Comparison of ENCODE assay signal across 8 mouse cellular contexts in genomic region chrX:166239520-166239919, GRCm38 (mm10). TPM values are rescaled to one million over a fixed set of nuclear protein-coding genes. Genes with fewer than 3 reads are reported as not detected.
DNase-seq lines count a peak whose midpoint lies in the region; ATAC-seq lines count a peak whose summit lies in the region.

No protein-coding gene starts in this region.

- no peak overlapping the region for H3K27ac ChIP-seq in heart, embryonic 16.5 days (ENCODE audit: low read length)
- H3K27ac ChIP-seq in midbrain, embryonic 10.5 days (replicated peaks), result peak overlapping the region; percentile 79

- peak overlapping the region; percentile 62 for H3K9ac ChIP-seq in heart, embryonic 16.5 days (ENCODE audit: low read length)

- H3K4me3 ChIP-seq in heart, embryonic 16.5 days (ENCODE audit: low read length), result peak overlapping the region; percentile 59
- peak overlapping the region; percentile 67 for H3K4me3 ChIP-seq in midbrain, embryonic 10.5 days

- H3K27me3 ChIP-seq in heart, embryonic 16.5 days (ENCODE audit: control insufficient read depth, insufficient read depth, low read length), result peaks cover 10% of the 10 kb centered on the region
- peaks cover 98% of the 10 kb centered on the region for H3K27me3 ChIP-seq in midbrain, embryonic 10.5 days (ENCODE audit: low read depth, poor library complexity, severe bottlenecking)

- no peaks in the 10 kb centered on the region for H3K9me3 ChIP-seq in heart, embryonic 16.5 days (replicated peaks; ENCODE audit: control insufficient read depth, low read length)
- 0 out of 2 replicates have a peak, but pooled peaks cover 4% of the 10 kb centered on the region for H3K9me3 ChIP-seq in midbrain, embryonic 10.5 days (replicated peaks)

- DNase-seq in embryo, embryonic 10.5 days (ENCODE audit: low spot score), result peak; percentile 19
- DNase-seq in embryo, embryonic 11 days, result no peak
- peak; percentile 25 for DNase-seq in midbrain, embryonic 10.5 days (ENCODE audit: low spot score)
- DNase-seq in adrenal gland, postnatal 36 days, result no peak
- no peak for DNase-seq in adrenal gland, postnatal 4 days (ENCODE audit: low spot score in 2 of 2)
- no peak for DNase-seq in urinary bladder, postnatal 4 days (ENCODE audit: low spot score in 2 of 2)

- H3K4me1 ChIP-seq in heart, embryonic 16.5 days (ENCODE audit: control insufficient read depth, insufficient read depth, low read length), result 0 out of 2 replicates have a peak, but pooled peaks cover 2% of the 10 kb centered on the region
- peaks cover 5% of the 10 kb centered on the region; the same call in 1 of the 2 replicates for H3K4me1 ChIP-seq in midbrain, embryonic 10.5 days

- WGBS in heart, embryonic 16.5 days, result 17% methylated on average over 13 of the region's 13 CpGs
- 22% methylated on average over 13 of the region's 13 CpGs for WGBS in midbrain, embryonic 10.5 days

- H3K4me2 ChIP-seq in heart, embryonic 16.5 days (ENCODE audit: low read depth, low read length), result peak overlapping the region; percentile 97

- no peaks in the 10 kb centered on the region for H3K36me3 ChIP-seq in heart, embryonic 16.5 days (ENCODE audit: control insufficient read depth, insufficient read depth)
- H3K36me3 ChIP-seq in midbrain, embryonic 10.5 days, result no peaks in the 10 kb centered on the region

- ATAC-seq in CD4-positive, CD25-positive, alpha-beta regulatory T cell, adult 4 months, result peak; percentile 23
- ATAC-seq in heart, embryonic 16.5 days (replicated peaks; ENCODE audit: extremely low read depth, insufficient read depth, low FRiP score), result 0 out of 2 replicates have a peak, but pooled peaks have one; percentile 14

RNA-seq across cellular contexts. Expression of gene Gpm6b, which starts 0.8 kb away (rescaled TPM):
- polyA plus RNA-seq in CD4-positive, CD25-positive, alpha-beta regulatory T cell, adult 4 months (2017; shearing (Covaris generic)), result 10 to 100 TPM; 27.0 to 27.6 TPM
- 6.5 and 8.3 TPM in 2 replicates for polyA plus RNA-seq in heart, embryonic 16.5 days (2015; fragmentation: Nextera tagmentation; extraction: Ambion mirVana)
- 61.2 and 101 TPM in 2 replicates for polyA plus RNA-seq in midbrain, embryonic 10.5 days (2016; fragmentation: Nextera tagmentation; extraction: Ambion mirVana)
- total RNA-seq in adrenal gland, postnatal 36 days (2021), result 1 to 10 TPM; 6.0 to 6.9 TPM
- total RNA-seq in adrenal gland, postnatal 4 days (2021), result 10 to 100 TPM; 17.3 to 28.2 TPM

Comparison
In these comparisons a context has a peak if more than half of its experiments do, and no peak if none do; other contexts are left out.
1. DNase-seq: peak in embryo, embryonic 10.5 days (single experiment) and midbrain, embryonic 10.5 days (single experiment); none in embryo, embryonic 11 days (single experiment), adrenal gland, postnatal 36 days (0 of 2), adrenal gland, postnatal 4 days (0 of 2) and urinary bladder, postnatal 4 days (0 of 2).